Mouse (Mus musculus) heart, postnatal 0 days (tissue): ENCODE data around the gene Gm27029. TPM values are rescaled to one million over a fixed set of nuclear protein-coding genes. Genes with fewer than 3 reads are reported as not detected.
"Not testable (repeated sequence)": the region's sequence is repeated elsewhere in the genome, so short reads cannot be mapped to it uniquely, and the experiment has no call there.

Experiments
- ATAC-seq: fragments of 200-750 bp; cut with Nextera tagmentation; 2 replicates; pipeline ENCODE4 v1.8.0; 2017; ENCODE audit warnings: low read depth, moderate number of reproducible peaks, moderate library complexity; ENCODE audit not compliant: insufficient read depth
- DNase-seq: peaks from one replicate; pipeline ENCODE4 v3.0.0-alpha.2; 2016; ENCODE audit warnings: low spot score
- H3K27ac ChIP-seq: fragments of 300-500 bp; sonication (generic); 2 replicates; pipeline ENCODE4 v1.5.1; 2014; ENCODE audit warnings: low read depth, mild to moderate bottlenecking
- H3K27me3 ChIP-seq: fragments of 300-500 bp; sonication (generic); 2 replicates; pipeline ENCODE4 v1.6.1; 2014; ENCODE audit warnings: low read length, mixed read lengths; ENCODE audit not compliant: control insufficient read depth, insufficient read depth
- H3K36me3 ChIP-seq: fragments of 300-500 bp; sonication (generic); replicated peaks from 2 replicates; pipeline ENCODE4 v1.6.1; 2014; ENCODE audit warnings: low read length, mixed read lengths; ENCODE audit not compliant: control insufficient read depth, insufficient read depth
- H3K4me1 ChIP-seq: fragments of 300-500 bp; sonication (generic); 2 replicates; pipeline ENCODE4 v1.6.1; 2014; ENCODE audit warnings: antibody characterized with exemption; ENCODE audit not compliant: control insufficient read depth, insufficient read depth
- H3K4me2 ChIP-seq: fragments of 300-500 bp; sonication (generic); 2 replicates; pipeline ENCODE4 v1.6.1; 2014; ENCODE audit warnings: low read depth, mild to moderate bottlenecking, low read length, moderate library complexity
- H3K4me3 ChIP-seq: fragments of 300-500 bp; sonication (generic); 2 replicates; pipeline ENCODE4 v1.5.1; 2014; ENCODE audit warnings: low read depth, low read length
- H3K9ac ChIP-seq: fragments of 300-500 bp; sonication (generic); replicated peaks from 2 replicates; pipeline ENCODE4 v1.6.1; 2014; ENCODE audit warnings: low read depth, low read length, mixed read lengths
- H3K9me3 ChIP-seq: fragments of 300-500 bp; sonication (generic); replicated peaks from 2 replicates; pipeline ENCODE4 v1.6.1; 2016; ENCODE audit warnings: low read length; ENCODE audit not compliant: control insufficient read depth
- CTCF ChIP-seq: IDR thresholded peaks from 2 replicates; pipeline ENCODE4 v1.5.1; 2016; ENCODE audit warnings: antibody characterized with exemption, control low read depth, low read depth
- EP300 ChIP-seq: IDR thresholded peaks from 2 replicates; pipeline ENCODE4 v1.6.1; 2016; ENCODE audit warnings: antibody characterized with exemption, low read depth
- WGBS: fragments of 180-500 bp; shearing (Covaris S2); extraction: QIAGEN DNeasy Blood & Tissue Kit; methylation state at CpG from one replicate; pipeline ENCODE4 v1.1.7; 2014; 5-methylcytosine and 5-hydroxymethylcytosine counted together
- polyA plus RNA-seq: library from polyadenylated mRNA; unstranded; fragments of >200 nt; fragmentation: Nextera tagmentation; extraction: Ambion mirVana; gene quantifications from 2 replicates; pipeline ENCODE4 v1.2.1, GENCODE M21; 2015
- total RNA-seq: library from RNA; depleted of rRNA; stranded (reverse); fragments of >200 nt; gene quantifications from 2 replicates; pipeline ENCODE4 v1.2.3, GENCODE M21; 2014; ENCODE audit warnings: low replicate concordance

The Gm27029 gene
- total and polyA plus RNA-seq, 2 experiments from 2014 or later: 3.7 to 7.3 TPM

GRCm38 (mm10) chr11:101442127-101442693 lies 17.6 kb upstream of the Gm27029 start, which contains the start of gene Rpl27:
Gene Rpl27 (plus strand): TSS chr11:101442298.
- DNase-seq: peak; percentile 100
- WGBS: under 1% methylated on average over 42 of the region's 42 CpGs
- peak within 1 kb of the TSS; percentile 95 for H3K9ac ChIP-seq
- H3K36me3 ChIP-seq: peaks cover 22% of the 10 kb centered on the region
- no peaks in the 10 kb centered on the region for H3K27me3 ChIP-seq
- ATAC-seq: peak; percentile 98
- H3K4me1 ChIP-seq: no peaks in the 10 kb centered on the region
- no peaks in the 10 kb centered on the region for H3K9me3 ChIP-seq
- TF ChIP-seq CTCF (peak; percentile 89), EP300 (peak; percentile 96)
- H3K27ac ChIP-seq: peak within 1 kb of the TSS; percentile 91
- peak within 1 kb of the TSS; percentile 84 for H3K4me3 ChIP-seq
- H3K4me2 ChIP-seq: peak within 1 kb of the TSS; percentile 71

GRCm38 (mm10) chr11:101441450-101442126 lies 17.0 kb upstream of the Gm27029 start:
- not testable (repeated sequence) for ATAC-seq, DNase-seq, H3K27ac ChIP-seq, H3K9me3 ChIP-seq, H3K9ac ChIP-seq, H3K27me3 ChIP-seq, H3K4me1 ChIP-seq
- Histone ChIP-seq H3K36me3 (peaks cover 22% of the 10 kb centered on the region), H3K4me2 (peak overlapping the region; percentile 53), H3K4me3 (peak overlapping the region; percentile 26)
- WGBS: 37% methylated on average over 14 of the region's 15 CpGs

- not testable (repeated sequence) for H3K9me3 ChIP-seq, H3K27me3 ChIP-seq, H3K4me3 ChIP-seq, H3K9ac ChIP-seq, H3K4me1 ChIP-seq, H3K4me2 ChIP-seq, ATAC-seq, DNase-seq, H3K27ac ChIP-seq
- WGBS: 53% methylated on average over 3 of the region's 3 CpGs
- H3K36me3 ChIP-seq: peaks cover 28% of the 10 kb centered on the region
Measured at GRCm38 (mm10) chr11:101438006-101438405, 13.4 kb upstream of the Gm27029 start.

- Histone ChIP-seq H3K9me3 (no peaks in the 10 kb centered on the region), H3K4me2 (no peak overlapping the region), H3K27ac (no peak overlapping the region), H3K9ac (no peak overlapping the region), H3K36me3 (peaks cover 34% of the 10 kb centered on the region), H3K4me1 (no peaks in the 10 kb centered on the region), H3K27me3 (no peaks in the 10 kb centered on the region), H3K4me3 (no peak overlapping the region)
- ATAC-seq (no peak), DNase-seq (no peak)
- TF ChIP-seq EP300: no peak
- TF ChIP-seq CTCF: no peak
- 80% methylated on average over 4 of the region's 4 CpGs for WGBS
Measured at GRCm38 (mm10) chr11:101436916-101437315, 12.3 kb upstream of the Gm27029 start.

GRCm38 (mm10) chr11:101435831-101436230 lies 11.2 kb upstream of the Gm27029 start:
- Histone ChIP-seq H3K4me2 (no peak overlapping the region), H3K27ac (no peak overlapping the region), H3K27me3 (no peaks in the 10 kb centered on the region), H3K9me3 (no peaks in the 10 kb centered on the region), H3K4me3 (no peak overlapping the region), H3K4me1 (no peaks in the 10 kb centered on the region), H3K9ac (no peak overlapping the region), H3K36me3 (peaks cover 45% of the 10 kb centered on the region)
- no peak for ATAC-seq
- no peak for DNase-seq
- TF ChIP-seq CTCF: no peak
- no peak for TF ChIP-seq EP300
- 64% methylated on average over 4 of the region's 4 CpGs for WGBS

GRCm38 (mm10) chr11:101433396-101433795 lies 8.8 kb upstream of the Gm27029 start:
- Histone ChIP-seq H3K4me3 (no peak overlapping the region), H3K4me1 (no peaks in the 10 kb centered on the region), H3K4me2 (no peak overlapping the region), H3K9me3 (no peaks in the 10 kb centered on the region), H3K36me3 (peaks cover 59% of the 10 kb centered on the region), H3K27me3 (no peaks in the 10 kb centered on the region), H3K27ac (no peak overlapping the region), H3K9ac (no peak overlapping the region)
- 73% methylated on average over 13 of the region's 13 CpGs for WGBS
- no peak for DNase-seq
- ATAC-seq: no peak
- no peak for TF ChIP-seq EP300
- no peak for TF ChIP-seq CTCF
